Mouse (Mus musculus): ENCODE results near the gene Tnrc6b. TPM values are rescaled to one million over a fixed set of nuclear protein-coding genes. Genes with fewer than 3 reads are reported as not detected.
A peak's percentile ranks its signal among the peaks of the same experiment; 100 is the strongest.
"Not testable (repeated sequence)": the region's sequence is repeated elsewhere in the genome, so short reads cannot be mapped to it uniquely, and the experiment has no call there.

The Tnrc6b gene
- total RNA-seq, 2 experiments from 2014 or later = 138 to 245 TPM

DNA sequence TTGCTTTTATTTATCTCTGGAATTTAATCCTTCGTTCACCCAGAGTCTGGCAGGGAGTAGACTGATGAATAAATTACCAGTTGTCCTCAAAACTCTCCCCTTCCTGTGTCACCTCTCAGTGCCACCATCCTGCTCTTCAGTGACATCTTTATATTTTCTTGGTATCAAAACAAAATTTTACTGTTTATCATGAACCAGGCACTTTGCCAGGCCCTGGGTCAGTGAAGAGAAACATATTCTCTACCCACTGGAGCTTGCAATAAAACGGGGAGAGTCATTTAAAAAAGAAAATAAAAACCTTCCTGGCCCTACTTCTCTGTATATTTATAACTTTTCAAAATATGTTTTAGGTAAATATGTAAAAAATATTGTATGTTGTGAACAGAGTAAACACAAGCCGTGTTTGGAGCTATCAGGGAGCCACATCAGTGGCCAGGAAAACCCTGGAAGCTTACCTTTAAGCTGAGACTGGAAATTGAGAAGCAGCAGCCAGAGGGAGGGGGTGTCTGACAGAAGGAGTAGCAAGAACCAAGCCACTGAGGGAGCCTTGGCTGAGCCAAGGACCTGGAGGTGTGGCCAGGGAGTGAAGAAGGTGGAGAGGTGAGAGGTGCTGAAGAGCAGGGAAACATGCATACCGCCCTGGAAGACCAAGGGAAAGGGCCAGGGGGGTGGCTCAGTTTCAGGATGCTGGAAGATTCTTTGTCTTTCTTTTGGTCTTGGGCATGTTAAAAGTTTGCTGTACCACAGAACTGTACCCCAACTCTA is 21.3 kb downstream of the Tnrc6b start:
- no peak for ATAC-seq (replicated peaks; ENCODE audit: low FRiP score, poor library complexity, severe bottlenecking)

DNA sequence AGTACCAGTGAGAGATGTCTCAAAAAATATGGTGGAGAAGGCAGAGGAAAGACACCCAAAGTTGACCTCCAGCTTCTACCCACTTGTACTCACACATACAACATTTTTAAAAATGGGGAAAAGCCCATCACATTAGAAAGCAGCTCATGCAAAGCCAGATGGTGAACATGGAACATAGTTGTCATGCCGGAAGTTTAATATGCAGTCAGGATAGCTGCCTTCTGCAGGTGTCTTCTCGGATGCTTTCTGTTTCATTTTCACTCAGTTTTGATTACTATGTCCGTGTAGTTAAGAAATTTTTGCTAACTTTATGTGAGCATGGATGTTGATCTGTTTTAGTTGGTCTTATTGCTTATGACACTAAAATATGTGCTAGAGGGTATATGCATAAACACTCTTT is 24.2 kb downstream of the Tnrc6b start:
- ATAC-seq (replicated peaks; ENCODE audit: low FRiP score, poor library complexity, severe bottlenecking) = no peak

DNA sequence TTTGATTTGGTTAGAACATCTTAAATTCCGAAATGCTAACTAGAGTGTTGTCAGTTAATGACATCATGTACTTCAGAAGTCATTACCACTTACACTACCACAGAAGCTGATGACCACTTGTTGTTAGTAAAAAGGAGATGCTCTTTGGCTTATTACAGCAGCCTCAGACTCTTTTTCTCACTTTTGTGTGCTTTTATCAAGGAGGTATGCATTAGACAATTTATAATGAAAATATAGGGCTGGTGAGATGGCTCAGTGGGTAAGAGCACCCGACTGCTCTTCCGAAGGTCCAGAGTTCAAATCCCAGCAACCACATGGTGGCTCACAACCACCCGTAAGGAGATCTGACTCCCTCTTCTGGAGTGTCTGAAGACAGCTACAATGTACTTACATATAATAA is 24.6 kb downstream of the Tnrc6b start:
- not testable (repeated sequence) for ATAC-seq (replicated peaks; ENCODE audit: low FRiP score, poor library complexity, severe bottlenecking)

DNA sequence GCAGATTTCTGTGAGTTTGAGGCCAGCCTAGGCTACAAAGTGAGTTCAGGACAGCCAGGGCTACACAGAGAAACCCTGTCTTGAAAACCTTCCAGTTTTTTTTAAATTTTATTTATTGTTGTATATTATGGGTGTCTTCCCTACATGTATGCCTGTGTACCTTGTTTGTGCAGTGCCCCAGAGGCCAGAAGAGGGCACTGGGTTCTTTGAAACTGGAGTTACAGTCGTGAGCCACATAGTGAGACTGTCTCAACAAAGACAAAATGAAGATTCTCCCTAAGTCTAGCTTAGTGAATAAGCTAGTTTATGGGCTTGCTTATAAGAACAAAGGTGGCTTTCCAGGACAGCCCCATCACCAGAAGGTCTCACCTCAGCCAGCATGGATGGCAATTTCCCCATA is 25.4 kb downstream of the Tnrc6b start:
- peak; percentile 58; the same call in 1 of the 2 replicates for ATAC-seq (replicated peaks; ENCODE audit: low FRiP score, poor library complexity, severe bottlenecking)

DNA sequence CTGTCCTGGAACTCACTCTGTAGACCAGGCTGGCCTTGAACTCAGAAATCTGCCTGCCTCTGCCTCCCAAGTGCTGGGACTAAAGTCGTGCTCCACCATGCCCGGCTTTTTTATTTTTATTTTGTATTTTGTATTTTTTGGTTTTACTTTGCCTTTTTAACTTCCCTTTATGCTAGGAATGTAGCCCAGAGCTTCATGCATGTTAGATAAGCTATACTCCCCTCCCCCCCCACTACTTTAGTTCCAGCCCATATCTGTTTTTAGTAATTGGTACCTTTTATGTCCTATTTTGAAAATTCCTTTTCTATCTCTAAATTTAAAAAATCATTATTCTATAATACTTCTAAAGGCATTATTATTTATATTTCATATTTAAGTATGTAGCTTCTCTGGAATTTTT is 27.1 kb downstream of the Tnrc6b start:
- ATAC-seq (replicated peaks; ENCODE audit: low FRiP score, poor library complexity, severe bottlenecking) = no peak

DNA sequence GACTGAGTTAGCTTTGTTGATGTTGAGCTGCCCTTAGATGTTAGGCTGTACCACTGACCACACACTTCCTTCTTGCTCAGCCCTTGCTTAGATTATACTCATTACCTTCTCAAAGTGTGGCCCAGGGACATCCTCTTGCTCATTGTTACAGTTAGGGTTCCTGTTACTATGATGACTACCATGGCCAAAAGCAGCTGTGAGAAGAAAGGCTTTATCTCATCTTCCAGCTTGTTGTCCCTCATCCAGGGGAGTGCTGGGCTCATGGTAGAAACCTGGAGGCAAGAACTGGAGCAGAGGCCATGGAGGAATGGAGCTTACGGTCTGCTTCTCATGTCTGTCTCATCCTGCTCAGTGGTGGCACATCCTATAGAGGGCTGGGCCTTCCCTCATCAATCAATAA is 28.9 kb downstream of the Tnrc6b start:
- no peak for ATAC-seq (replicated peaks; ENCODE audit: low FRiP score, poor library complexity, severe bottlenecking)

DNA sequence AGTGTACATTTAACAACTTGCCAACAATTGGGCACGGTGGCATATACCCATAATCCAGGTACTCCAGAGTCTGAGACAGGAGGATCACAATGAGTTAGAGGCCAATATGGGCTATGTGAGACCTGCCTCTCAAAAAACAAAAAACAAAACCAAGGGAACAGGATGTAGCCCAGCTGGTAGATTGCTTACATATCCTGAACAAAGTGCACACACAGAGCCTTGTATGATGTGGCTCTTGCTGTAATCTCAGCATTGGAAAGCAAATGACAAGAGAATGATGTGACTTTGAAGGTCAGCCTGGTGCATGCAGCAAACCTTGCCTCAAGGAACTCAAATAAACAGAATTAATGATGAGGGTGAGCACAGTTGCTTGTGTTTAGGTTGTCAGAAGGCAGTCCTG is 30.7 kb downstream of the Tnrc6b start:
- no peak for ATAC-seq (replicated peaks; ENCODE audit: low FRiP score, poor library complexity, severe bottlenecking)

DNA sequence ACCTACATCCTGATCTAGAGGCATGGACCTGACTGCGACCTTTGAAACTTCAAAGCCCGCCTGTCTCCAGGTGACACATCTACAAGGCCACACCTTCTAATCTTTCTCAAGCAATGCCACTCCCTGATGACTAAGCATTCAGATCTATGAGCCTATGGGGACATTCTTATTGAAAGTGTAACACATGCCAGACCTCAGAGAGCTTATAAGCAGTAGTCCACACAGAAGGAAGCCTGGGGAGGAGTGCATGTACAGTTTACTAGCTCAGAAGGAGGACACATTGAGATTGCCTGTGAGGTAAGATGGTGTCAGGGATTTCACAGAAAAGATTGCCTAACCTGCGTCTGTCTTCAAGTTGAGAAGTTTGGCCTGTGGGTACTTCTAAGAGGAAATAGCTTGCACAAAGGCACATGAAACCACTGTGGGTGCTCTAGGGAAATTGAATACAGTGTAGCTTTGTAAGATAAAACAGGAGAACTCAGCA is 31.9 kb downstream of the Tnrc6b start:
- ATAC-seq (replicated peaks; ENCODE audit: low FRiP score, poor library complexity, severe bottlenecking) = peak; percentile 79

DNA sequence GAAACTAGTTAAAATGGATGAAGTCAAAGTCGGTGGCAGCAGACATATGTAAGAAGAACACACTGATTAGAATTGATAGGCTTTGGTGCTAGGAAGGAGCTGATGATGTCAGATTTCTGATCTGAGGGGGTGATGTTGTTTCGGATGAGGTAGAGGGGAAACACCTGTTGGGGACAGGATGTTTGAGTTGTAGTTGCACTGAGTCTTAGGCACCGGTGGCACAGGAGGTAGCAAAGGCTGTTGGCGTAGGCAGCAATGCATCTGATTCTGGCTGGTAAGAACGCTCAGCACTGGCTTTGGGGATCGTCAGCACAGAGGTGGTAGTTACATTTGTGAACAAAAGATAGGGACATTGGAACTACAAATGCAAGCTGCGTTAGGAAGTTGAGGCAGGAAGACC is 32.5 kb downstream of the Tnrc6b start:
- ATAC-seq (replicated peaks; ENCODE audit: low FRiP score, poor library complexity, severe bottlenecking) = no peak

DNA sequence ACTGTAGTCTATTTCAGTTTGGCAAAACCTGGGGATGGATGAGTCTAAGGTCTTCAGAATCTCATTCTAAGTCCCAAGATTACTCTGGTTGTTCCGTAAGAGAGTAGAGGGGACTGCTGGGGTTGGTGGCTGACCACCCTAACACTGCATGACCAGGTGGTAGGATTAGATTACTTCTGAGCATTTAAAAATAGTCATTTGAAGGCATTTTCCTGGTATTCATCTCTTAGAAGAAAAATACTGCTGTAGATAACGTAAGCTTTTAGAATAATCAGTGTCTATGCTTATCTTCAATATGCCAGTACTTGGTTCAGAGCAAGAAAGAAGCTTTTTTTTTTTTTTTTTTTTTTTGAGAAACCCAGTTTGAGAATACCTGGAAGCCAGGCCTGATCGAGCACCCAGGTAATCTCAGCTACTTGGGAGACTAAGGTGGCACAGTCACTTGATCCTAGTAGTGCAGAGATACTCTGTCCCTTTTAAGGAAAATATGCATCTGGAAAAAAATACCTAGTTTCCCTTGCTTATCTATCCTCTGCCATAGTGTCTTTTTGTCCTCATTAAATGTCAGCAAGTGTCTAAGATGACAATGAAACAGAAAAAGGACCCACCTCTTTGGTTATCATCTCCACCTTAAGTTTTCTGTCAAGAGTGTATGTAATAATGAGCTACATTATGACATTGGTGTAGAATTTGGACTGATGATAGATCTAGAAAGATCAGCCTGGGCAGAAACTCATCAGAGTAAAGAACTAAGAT is 33.7 kb downstream of the Tnrc6b start:
- ATAC-seq (replicated peaks; ENCODE audit: low FRiP score, poor library complexity, severe bottlenecking) = no peak

DNA sequence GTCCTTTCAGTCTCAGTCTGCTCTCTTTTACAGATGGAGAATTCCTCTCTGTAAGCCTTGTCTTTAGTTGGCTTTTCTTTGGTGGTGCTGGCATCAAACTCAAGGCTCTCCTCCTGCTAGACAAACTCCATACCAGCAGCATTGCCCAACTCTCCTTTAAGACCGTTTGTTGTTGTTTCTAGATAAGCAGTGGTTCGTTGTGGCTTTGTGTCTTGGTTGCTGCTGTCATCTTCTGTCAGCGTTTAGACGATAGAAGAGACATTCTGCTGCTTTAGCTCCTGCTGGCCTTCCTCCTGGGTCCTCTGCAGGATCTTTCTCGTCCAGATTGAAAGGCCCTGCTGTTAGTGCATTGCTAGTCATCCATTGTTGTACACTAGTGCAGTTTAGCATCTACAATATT is 37.9 kb downstream of the Tnrc6b start:
- no peak; the same call in 1 of the 2 replicates for ATAC-seq (replicated peaks; ENCODE audit: low FRiP score, poor library complexity, severe bottlenecking)

DNA sequence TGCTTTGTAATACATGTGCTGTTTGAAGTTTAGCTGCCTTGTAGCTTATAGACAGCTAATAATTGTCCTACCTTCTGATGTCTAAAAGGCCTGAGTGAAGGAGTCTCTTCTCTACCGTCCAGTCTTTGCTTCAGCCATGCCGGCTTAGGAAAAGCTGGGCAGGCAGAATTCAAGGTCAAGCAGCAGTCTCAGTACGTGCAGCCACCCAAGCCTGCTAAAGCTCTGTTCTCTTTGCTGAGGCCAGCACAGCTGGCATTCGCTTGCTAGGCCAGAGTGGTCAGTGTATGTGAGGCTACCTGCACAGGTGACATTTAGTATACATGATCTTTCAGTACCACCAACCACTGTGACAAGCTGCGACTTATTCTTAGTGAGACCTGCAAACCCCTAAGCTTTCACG is 42.2 kb downstream of the Tnrc6b start:
- ATAC-seq (replicated peaks; ENCODE audit: low FRiP score, poor library complexity, severe bottlenecking) = no peak

DNA sequence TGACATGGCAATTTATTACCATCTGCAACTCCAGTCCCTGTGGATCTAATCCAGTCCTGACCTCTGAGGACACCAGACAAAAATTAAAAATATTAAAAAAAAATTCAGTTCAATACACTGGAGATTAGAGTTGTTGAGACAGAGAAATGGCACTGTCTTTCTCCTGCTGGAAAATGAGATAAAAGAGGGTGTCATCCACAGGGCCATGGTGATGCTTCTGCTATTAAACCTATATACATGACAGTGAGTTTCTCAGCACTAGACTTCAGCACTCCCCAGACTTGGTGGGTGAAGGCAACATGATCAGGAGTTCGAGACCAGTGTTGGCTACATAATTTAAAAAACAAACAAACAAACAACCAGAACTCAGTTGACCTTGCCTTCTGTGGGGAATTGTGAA is 43.0 kb downstream of the Tnrc6b start:
- ATAC-seq (replicated peaks; ENCODE audit: low FRiP score, poor library complexity, severe bottlenecking) = 0 out of 2 replicates have a peak, but pooled peaks have one; percentile 11

DNA sequence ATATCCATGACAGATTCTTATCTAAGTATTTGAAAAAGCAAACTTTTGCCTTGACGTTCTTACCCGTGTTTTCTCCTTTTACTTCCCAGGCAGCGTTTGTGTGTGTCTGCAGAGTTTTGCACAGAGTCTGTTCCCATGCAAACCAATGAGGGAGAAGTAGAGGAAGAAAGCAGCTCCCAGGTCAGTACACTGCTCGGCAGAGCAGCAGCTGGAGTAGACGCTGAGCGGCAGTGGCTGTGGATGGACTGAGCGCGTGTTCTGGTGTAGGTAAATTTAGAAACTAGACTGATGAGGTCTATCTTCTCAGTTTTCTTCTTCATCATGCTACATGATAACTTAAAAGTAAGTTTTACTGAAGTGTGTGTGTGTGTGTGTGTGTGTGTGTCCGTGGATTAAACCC is 48.3 kb downstream of the Tnrc6b start:
- no peak for ATAC-seq (replicated peaks; ENCODE audit: low FRiP score, poor library complexity, severe bottlenecking)

DNA sequence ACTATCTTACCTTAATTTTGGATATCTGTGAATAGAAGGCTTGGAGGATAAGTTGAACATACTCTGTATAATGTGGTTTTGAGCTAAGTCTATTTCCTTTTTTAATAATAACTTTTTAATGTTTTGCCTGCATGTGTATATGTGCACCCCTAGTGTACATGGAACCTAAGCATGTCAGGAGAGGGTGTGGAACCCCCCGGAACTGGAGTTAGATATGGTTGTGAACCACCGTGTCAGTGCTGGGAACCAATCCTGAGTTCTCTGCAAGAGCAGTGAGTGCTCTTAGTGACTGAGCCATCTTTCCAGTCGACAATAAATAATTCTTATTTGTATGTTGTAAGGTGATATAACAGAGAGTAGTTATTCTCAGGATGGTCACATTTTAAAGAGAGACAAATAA is 49.4 kb downstream of the Tnrc6b start:
- ATAC-seq (replicated peaks; ENCODE audit: low FRiP score, poor library complexity, severe bottlenecking) = peak; percentile 26

DNA sequence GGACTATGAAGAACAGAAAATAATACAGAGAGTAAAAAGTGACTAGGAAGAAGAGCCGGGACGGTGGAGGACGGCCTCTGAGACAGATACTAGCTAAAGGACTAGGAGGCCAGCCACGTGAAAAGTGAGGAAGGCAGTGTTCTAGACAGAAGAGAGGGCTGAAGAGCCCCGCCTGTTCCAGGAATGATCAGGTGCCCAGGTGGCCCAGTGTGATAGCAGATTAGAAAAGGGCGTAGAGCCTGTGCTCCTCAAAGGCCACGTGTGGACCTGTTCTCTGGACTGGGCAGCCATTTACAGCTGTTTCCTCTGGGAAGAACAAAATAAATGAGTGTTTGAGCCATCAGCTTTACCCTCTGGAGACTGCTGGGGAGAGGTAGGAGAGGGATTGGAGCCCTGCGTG is 49.8 kb downstream of the Tnrc6b start:
- ATAC-seq (replicated peaks; ENCODE audit: low FRiP score, poor library complexity, severe bottlenecking) = peak; percentile 95

DNA sequence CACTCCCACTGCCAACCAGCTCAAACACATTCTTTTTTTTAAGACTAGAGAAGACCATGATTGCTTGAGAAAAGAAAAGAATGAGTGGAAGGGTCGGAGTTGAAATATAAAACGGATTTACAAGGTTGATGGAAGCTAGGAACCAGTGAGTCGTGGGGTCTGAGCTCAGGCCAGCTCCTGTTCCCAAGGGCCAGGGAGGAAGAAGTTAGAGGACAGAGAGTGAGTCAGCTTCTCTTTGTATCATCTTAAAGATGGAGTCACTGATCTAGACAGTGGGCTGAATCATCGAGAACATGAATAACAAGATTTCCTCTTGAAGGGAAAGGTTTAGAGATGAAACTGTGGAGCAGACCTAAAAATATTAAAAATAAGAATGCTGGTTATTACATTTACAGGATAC is 51.5 kb downstream of the Tnrc6b start:
- ATAC-seq (replicated peaks; ENCODE audit: low FRiP score, poor library complexity, severe bottlenecking) = no peak

DNA sequence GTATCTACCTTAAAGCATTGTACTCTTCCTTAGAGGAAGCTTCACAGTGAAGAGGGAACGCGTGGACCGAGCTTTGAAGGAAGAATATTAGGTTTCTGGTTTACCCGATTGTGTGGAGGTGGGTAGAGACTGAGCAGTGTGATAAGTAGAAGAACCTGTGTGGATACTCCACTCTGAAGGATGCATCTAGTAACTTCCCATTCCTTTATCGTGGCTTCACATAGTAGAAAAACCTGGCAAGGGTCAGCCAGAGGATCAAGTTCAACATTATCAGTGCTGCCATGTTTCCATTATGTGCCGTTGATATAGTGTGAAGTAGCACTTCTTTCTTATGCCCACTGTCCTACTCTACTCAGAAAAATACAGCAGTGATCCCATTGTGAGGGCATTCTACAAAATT is 53.6 kb downstream of the Tnrc6b start:
- no peak for ATAC-seq (replicated peaks; ENCODE audit: low FRiP score, poor library complexity, severe bottlenecking)

DNA sequence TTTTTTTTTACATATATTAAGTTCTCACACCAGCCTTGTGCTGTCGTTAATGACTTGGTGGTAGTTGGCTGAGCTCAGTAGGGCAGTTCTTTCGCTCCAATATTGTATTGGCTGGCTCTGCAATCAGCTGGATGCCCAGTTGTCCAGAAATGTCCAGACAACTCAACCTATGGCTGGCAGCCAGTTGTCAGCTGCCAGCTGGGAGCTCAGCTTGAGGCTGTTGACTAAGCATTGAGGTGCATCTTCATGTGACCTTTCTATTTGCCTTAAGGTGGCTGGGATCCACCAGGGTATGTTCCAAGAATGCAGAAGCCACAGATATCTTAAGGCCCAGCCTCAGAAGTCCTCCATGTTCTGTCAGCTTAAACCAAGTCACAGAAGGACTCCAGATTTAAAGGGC is 54.3 kb downstream of the Tnrc6b start:
- no peak for ATAC-seq (replicated peaks; ENCODE audit: low FRiP score, poor library complexity, severe bottlenecking)

DNA sequence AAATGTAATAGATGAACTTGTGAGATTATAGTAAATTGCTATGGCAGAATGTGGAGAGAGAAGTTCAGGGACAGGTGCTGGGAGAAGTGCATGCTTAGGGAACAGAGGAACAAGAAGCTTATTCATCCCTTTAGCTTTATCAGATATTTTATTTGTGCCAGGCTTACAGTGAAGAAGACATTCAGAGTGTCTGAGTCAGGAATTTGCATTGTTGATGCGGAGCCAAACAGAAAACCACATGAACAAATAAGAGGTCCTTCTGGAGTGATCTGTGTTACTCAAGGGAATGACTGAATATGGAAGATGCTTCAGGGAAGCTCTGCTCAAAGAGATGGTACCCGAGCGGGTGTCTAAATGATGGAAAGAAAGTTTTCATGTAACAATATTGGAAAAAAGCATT is 57.1 kb downstream of the Tnrc6b start:
- no peak for ATAC-seq (replicated peaks; ENCODE audit: low FRiP score, poor library complexity, severe bottlenecking)

DNA sequence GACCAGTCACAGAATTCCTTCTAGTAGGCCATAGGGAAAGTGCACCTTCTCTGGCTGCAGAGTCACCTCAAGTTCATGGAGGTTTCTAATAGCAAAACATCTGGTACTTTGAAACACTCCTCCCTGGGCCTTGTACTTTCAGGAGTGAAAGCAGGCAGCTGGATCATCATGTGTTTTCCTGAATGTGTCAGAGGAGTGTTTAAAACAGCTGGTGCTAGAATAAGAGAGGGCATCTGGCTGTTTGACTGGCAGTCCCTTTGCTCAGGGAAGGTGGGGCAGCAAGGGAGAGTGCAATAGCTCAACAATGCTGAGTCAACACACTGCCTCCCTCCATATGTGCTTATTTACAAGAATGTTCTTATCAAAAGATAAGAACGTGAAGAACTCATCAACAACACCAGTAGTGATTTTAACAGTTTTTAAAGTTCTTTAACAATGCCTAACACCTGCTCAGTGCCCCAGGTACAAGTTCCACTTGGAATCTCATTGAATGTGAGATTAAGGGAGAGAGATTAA is 60.9 kb downstream of the Tnrc6b start:
- no peak for ATAC-seq (replicated peaks; ENCODE audit: low FRiP score, poor library complexity, severe bottlenecking)
